Mouse (Mus musculus): ENCODE measurements around the gene Smok3a. TPM values are rescaled to one million over a fixed set of nuclear protein-coding genes. Genes with fewer than 3 reads are reported as not detected.

The Smok3a gene
- polyA plus RNA-seq, 1 experiment from 2014 or later = not detected

DNA sequence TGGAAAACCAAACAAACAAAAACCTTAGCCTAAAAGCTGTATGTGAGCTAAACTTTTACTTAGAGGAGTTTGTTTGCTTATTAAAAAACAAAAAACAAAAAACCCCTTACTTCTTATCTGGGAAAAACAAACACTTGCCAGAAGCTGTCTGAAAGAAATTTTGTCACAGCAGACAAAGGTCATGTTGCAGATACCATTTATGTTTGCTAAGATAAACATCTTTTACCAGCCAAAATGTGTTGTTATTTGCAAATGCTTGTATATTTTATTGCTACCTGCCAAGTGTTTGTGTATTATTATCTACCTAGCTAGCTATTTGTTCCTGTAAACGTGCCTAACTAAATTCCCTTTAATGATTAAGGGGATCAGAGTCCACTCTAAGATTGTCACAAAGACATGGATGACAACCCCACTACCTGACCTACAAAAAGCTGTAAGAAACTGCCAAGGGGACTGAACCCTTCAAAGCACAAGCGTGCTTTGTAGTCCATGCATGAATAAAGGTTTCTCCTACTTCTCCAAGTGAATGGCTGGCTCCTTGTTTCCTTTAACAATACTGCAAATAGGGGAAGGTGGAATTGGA lies 62.3 kb downstream of the Smok3a start:
- H3K36me3 ChIP-seq (ENCODE audit: insufficient read depth, low read length) = no peaks in the 10 kb centered on the region; the same call in 1 of the 2 replicates
- H3K9ac ChIP-seq (replicated peaks; ENCODE audit: low read length) = no peak overlapping the region
- H3K27me3 ChIP-seq (ENCODE audit: insufficient read depth, low read length) = no peaks in the 10 kb centered on the region
- peaks cover 24% of the 10 kb centered on the region for H3K4me1 ChIP-seq (ENCODE audit: insufficient read depth, low read length)
- no peak overlapping the region for H3K27ac ChIP-seq (ENCODE audit: low read length)
- no peak overlapping the region for H3K4me3 ChIP-seq (ENCODE audit: low read length)
- no peak overlapping the region for H3K4me2 ChIP-seq (replicated peaks; ENCODE audit: low read depth, low read length)
- WGBS = 71% methylated on average over 2 of the region's 2 CpGs
- no peak for ATAC-seq (ENCODE audit: low FRiP score, low TSS enrichment)
- no peaks in the 10 kb centered on the region for H3K9me3 ChIP-seq (ENCODE audit: low read length)

- no peak for ATAC-seq (ENCODE audit: low FRiP score, low TSS enrichment)
- Histone ChIP-seq H3K9ac (replicated peaks; ENCODE audit: low read length) (no peak overlapping the region), H3K36me3 (ENCODE audit: insufficient read depth, low read length) (no peaks in the 10 kb centered on the region; the same call in 1 of the 2 replicates), H3K27ac (ENCODE audit: low read length) (no peak overlapping the region), H3K27me3 (ENCODE audit: insufficient read depth, low read length) (no peaks in the 10 kb centered on the region), H3K4me1 (ENCODE audit: insufficient read depth, low read length) (peaks cover 25% of the 10 kb centered on the region), H3K4me3 (ENCODE audit: low read length) (no peak overlapping the region), H3K4me2 (replicated peaks; ENCODE audit: low read depth, low read length) (no peak overlapping the region), H3K9me3 (ENCODE audit: low read length) (no peaks in the 10 kb centered on the region)
- WGBS = 89% methylated on average over 2 of the region's 2 CpGs
Observed at GRCm38 (mm10) chr5:138083936-138084335, 62.9 kb downstream of the Smok3a start.

Other genes with a start within 250 kb of the Smok3a start
- 26.0 and 32.1 TPM in 2 replicates for gene Ppp1r35, start 242.4 kb upstream of the Smok3a start, polyA plus RNA-seq (2015; fragmentation: Nextera tagmentation; extraction: Ambion mirVana)
- 11.0 and 11.2 TPM in 2 replicates for gene Mepce, start 233.6 kb upstream of the Smok3a start, polyA plus RNA-seq (2015; fragmentation: Nextera tagmentation; extraction: Ambion mirVana)
- gene Zcwpw1, start 233.5 kb upstream of the Smok3a start, polyA plus RNA-seq (2015; fragmentation: Nextera tagmentation; extraction: Ambion mirVana) = 24.8 and 31.8 TPM in 2 replicates
- 0.67 and 2.0 TPM in 2 replicates for gene Pilra, start 185.0 kb upstream of the Smok3a start, polyA plus RNA-seq (2015; fragmentation: Nextera tagmentation; extraction: Ambion mirVana)
- 0.47 TPM in 1 of 2 replicates, not detected in the other for gene Pilrb1, start 163.2 kb upstream of the Smok3a start, polyA plus RNA-seq (2015; fragmentation: Nextera tagmentation; extraction: Ambion mirVana)
- gene Pilrb2, start 149.4 kb upstream of the Smok3a start, polyA plus RNA-seq (2015; fragmentation: Nextera tagmentation; extraction: Ambion mirVana) = 0.40 and 1.0 TPM in 2 replicates
- 0.09 TPM in 1 of 2 replicates, not detected in the other for gene Cyp3a13, start 99.6 kb upstream of the Smok3a start, polyA plus RNA-seq (2015; fragmentation: Nextera tagmentation; extraction: Ambion mirVana)
- gene Gjc3, start 58.2 kb upstream of the Smok3a start, polyA plus RNA-seq (2015; fragmentation: Nextera tagmentation; extraction: Ambion mirVana) = 0.04 TPM in 1 of 2 replicates, not detected in the other
- not detected in 2 replicates for gene Azgp1, start 39.7 kb upstream of the Smok3a start, polyA plus RNA-seq (2015; fragmentation: Nextera tagmentation; extraction: Ambion mirVana)
- not detected in 2 replicates for gene Smok3b, start 168 bp downstream of the Smok3a start, polyA plus RNA-seq (2015; fragmentation: Nextera tagmentation; extraction: Ambion mirVana)
- not detected in 2 replicates for gene Smok3c, start 31.9 kb downstream of the Smok3a start, polyA plus RNA-seq (2015; fragmentation: Nextera tagmentation; extraction: Ambion mirVana)
- gene Zkscan1, start 63.8 kb downstream of the Smok3a start, polyA plus RNA-seq (2015; fragmentation: Nextera tagmentation; extraction: Ambion mirVana) = 22.7 and 25.7 TPM in 2 replicates
- gene Zscan21, start 95.6 kb downstream of the Smok3a start, polyA plus RNA-seq (2015; fragmentation: Nextera tagmentation; extraction: Ambion mirVana) = 73.4 and 76.4 TPM in 2 replicates
- 22.1 and 29.5 TPM in 2 replicates for gene Zfp113, start 134.5 kb downstream of the Smok3a start, polyA plus RNA-seq (2015; fragmentation: Nextera tagmentation; extraction: Ambion mirVana)
- 348 and 375 TPM in 2 replicates for gene Cops6, start 139.8 kb downstream of the Smok3a start, polyA plus RNA-seq (2015; fragmentation: Nextera tagmentation; extraction: Ambion mirVana)
- gene Ap4m1, start 150.7 kb downstream of the Smok3a start, polyA plus RNA-seq (2015; fragmentation: Nextera tagmentation; extraction: Ambion mirVana) = 26.1 and 29.5 TPM in 2 replicates
- 223 and 230 TPM in 2 replicates for gene Mcm7, start 151.2 kb downstream of the Smok3a start, polyA plus RNA-seq (2015; fragmentation: Nextera tagmentation; extraction: Ambion mirVana)
- 104 and 109 TPM in 2 replicates for gene Taf6, start 166.2 kb downstream of the Smok3a start, polyA plus RNA-seq (2015; fragmentation: Nextera tagmentation; extraction: Ambion mirVana)
- 64.7 and 67.0 TPM in 2 replicates for gene Cnpy4, start 166.2 kb downstream of the Smok3a start, polyA plus RNA-seq (2015; fragmentation: Nextera tagmentation; extraction: Ambion mirVana)
- gene Mblac1, start 173.1 kb downstream of the Smok3a start, polyA plus RNA-seq (2015; fragmentation: Nextera tagmentation; extraction: Ambion mirVana) = 9.6 and 11.2 TPM in 2 replicates
- 0.06 TPM in 2 replicates for gene Nxpe5, start 204.6 kb downstream of the Smok3a start, polyA plus RNA-seq (2015; fragmentation: Nextera tagmentation; extraction: Ambion mirVana)
- 61.2 and 70.0 TPM in 2 replicates for gene Lamtor4, start 234.2 kb downstream of the Smok3a start, polyA plus RNA-seq (2015; fragmentation: Nextera tagmentation; extraction: Ambion mirVana)
- 5.0 and 6.6 TPM in 2 replicates for gene BC037034, start 242.8 kb downstream of the Smok3a start, polyA plus RNA-seq (2015; fragmentation: Nextera tagmentation; extraction: Ambion mirVana)

Measured in kidney, embryonic 16.5 days (tissue).